Mouse (Mus musculus) kidney, adult 2 months (tissue): Measurements from ENCODE around the gene Hsd17b1.

ENCODE experiments used
- CTCF ChIP-seq: fragments of 200-500 bp; conservative IDR thresholded peaks from 2 replicates; pipeline ENCODE4 v1.5.1; 2011; ENCODE audit warnings: low read depth, mild to moderate bottlenecking, control low read depth, low read length, moderate library complexity, mixed read lengths; ENCODE audit not compliant: insufficient read depth, insufficient read length
- POLR2A ChIP-seq: fragments of 200-500 bp; IDR thresholded peaks from one replicate; pipeline ENCODE4 v1.6.1; 2011; ENCODE audit warnings: low read depth, low read length, control low read depth

GRCm38 (mm10) chr11:101085617-101086322 is 7.6 kb downstream of the Hsd17b1 start:
- TF ChIP-seq POLR2A: no peak
- no peak for TF ChIP-seq CTCF
